Mouse (Mus musculus): ENCODE data around the gene Efhc2. TPM values are rescaled to one million over a fixed set of nuclear protein-coding genes. Genes with fewer than 3 reads are reported as not detected.

The Efhc2 gene
- total RNA-seq (2014; rRNA removed) (1.8 and 2.1 TPM in 2 replicates), polyA plus RNA-seq (2015; fragmentation: Nextera tagmentation; extraction: Ambion mirVana) (3.3 and 3.4 TPM in 2 replicates)

GRCm38 (mm10) chrX:17319126-17319583, at the start of gene Efhc2:
Efhc2 (minus strand) TSS chrX:17319368.
- Histone ChIP-seq H3K4me2 (ENCODE audit: low read depth, low read length) (peak within 1 kb of the TSS; percentile 62), H3K27ac (peak within 1 kb of the TSS; percentile 32; the same call in 1 of the 2 replicates)

GRCm38 (mm10) chrX:17365114-17365513, 45.9 kb upstream of the Efhc2 start:
- Histone ChIP-seq H3K27me3 (ENCODE audit: insufficient read depth, low read length) (no peaks in the 10 kb centered on the region), H3K4me3 (ENCODE audit: low read length) (no peak overlapping the region), H3K27ac (no peak overlapping the region), H3K9ac (replicated peaks; ENCODE audit: low read length) (no peak overlapping the region), H3K4me1 (ENCODE audit: insufficient read depth, low read length) (no peaks in the 10 kb centered on the region), H3K36me3 (ENCODE audit: insufficient read depth, low read length) (no peaks in the 10 kb centered on the region), H3K9me3 (ENCODE audit: low read length) (no peaks in the 10 kb centered on the region), H3K4me2 (ENCODE audit: low read depth, low read length) (no peak overlapping the region)
- DNase-seq (ENCODE audit: low spot score): no peak
- no peak for TF ChIP-seq CTCF (IDR thresholded peaks at IDR 0.05; ENCODE audit: low read depth)
- 79% methylated on average over 2 of the region's 2 CpGs for WGBS
- ATAC-seq: no peak

More at GRCm38 (mm10) chrX:17319126-17319583, at the start of gene Efhc2:
- Histone ChIP-seq H3K4me1 (ENCODE audit: insufficient read depth, low read length) (no peaks in the 10 kb centered on the region), H3K4me3 (ENCODE audit: low read length) (peak within 1 kb of the TSS; percentile 38), H3K9me3 (ENCODE audit: low read length) (no peaks in the 10 kb centered on the region), H3K9ac (replicated peaks; ENCODE audit: low read length) (peak within 1 kb of the TSS; percentile 30; the same call in 1 of the 2 replicates), H3K27me3 (ENCODE audit: insufficient read depth, low read length) (no peaks in the 10 kb centered on the region), H3K36me3 (ENCODE audit: insufficient read depth, low read length) (no peaks in the 10 kb centered on the region)
- WGBS: 27% methylated on average over 15 of the region's 19 CpGs
- ATAC-seq: peak; percentile 91
- no peak for TF ChIP-seq CTCF (IDR thresholded peaks at IDR 0.05; ENCODE audit: low read depth)
- peak; percentile 23 for DNase-seq (ENCODE audit: low spot score)

- no peak overlapping the region for H3K9ac ChIP-seq (replicated peaks; ENCODE audit: low read length)
- no peak for TF ChIP-seq CTCF (IDR thresholded peaks at IDR 0.05; ENCODE audit: low read depth)
- no peaks in the 10 kb centered on the region for H3K9me3 ChIP-seq (ENCODE audit: low read length)
- no peak overlapping the region for H3K4me2 ChIP-seq (ENCODE audit: low read depth, low read length)
- no peak for ATAC-seq
- DNase-seq (ENCODE audit: low spot score): no peak
- no peaks in the 10 kb centered on the region for H3K27me3 ChIP-seq (ENCODE audit: insufficient read depth, low read length)
- 89% methylated on average over 3 of the region's 3 CpGs for WGBS
- no peak overlapping the region for H3K4me3 ChIP-seq (ENCODE audit: low read length)
- H3K4me1 ChIP-seq (ENCODE audit: insufficient read depth, low read length): no peaks in the 10 kb centered on the region
- H3K27ac ChIP-seq: no peak overlapping the region
- no peaks in the 10 kb centered on the region for H3K36me3 ChIP-seq (ENCODE audit: insufficient read depth, low read length)
Observed at GRCm38 (mm10) chrX:17300349-17300880, 18.8 kb downstream of the Efhc2 start.

GRCm38 (mm10) chrX:17283899-17284298, 35.3 kb downstream of the Efhc2 start:
- no peak for TF ChIP-seq CTCF (IDR thresholded peaks at IDR 0.05; ENCODE audit: low read depth)
- ATAC-seq (no peak), DNase-seq (ENCODE audit: low spot score) (no peak)
- H3K4me2 ChIP-seq (ENCODE audit: low read depth, low read length): no peak overlapping the region
- H3K4me3 ChIP-seq (ENCODE audit: low read length): no peak overlapping the region
- H3K9ac ChIP-seq (replicated peaks; ENCODE audit: low read length): no peak overlapping the region
- 73% methylated on average over 2 of the region's 2 CpGs for WGBS
- H3K36me3 ChIP-seq (ENCODE audit: insufficient read depth, low read length): no peaks in the 10 kb centered on the region
- no peaks in the 10 kb centered on the region for H3K4me1 ChIP-seq (ENCODE audit: insufficient read depth, low read length)
- H3K9me3 ChIP-seq (ENCODE audit: low read length): no peaks in the 10 kb centered on the region
- H3K27ac ChIP-seq: no peak overlapping the region
- no peaks in the 10 kb centered on the region for H3K27me3 ChIP-seq (ENCODE audit: insufficient read depth, low read length)

GRCm38 (mm10) chrX:17225141-17225540, 94.0 kb downstream of the Efhc2 start:
- Histone ChIP-seq H3K27me3 (ENCODE audit: insufficient read depth, low read length) (no peaks in the 10 kb centered on the region), H3K4me3 (ENCODE audit: low read length) (no peak overlapping the region), H3K9ac (replicated peaks; ENCODE audit: low read length) (no peak overlapping the region), H3K36me3 (ENCODE audit: insufficient read depth, low read length) (no peaks in the 10 kb centered on the region), H3K27ac (no peak overlapping the region), H3K4me1 (ENCODE audit: insufficient read depth, low read length) (no peaks in the 10 kb centered on the region), H3K4me2 (ENCODE audit: low read depth, low read length) (no peak overlapping the region), H3K9me3 (ENCODE audit: low read length) (no peaks in the 10 kb centered on the region)
- no peak for DNase-seq (ENCODE audit: low spot score)
- ATAC-seq: no peak
- TF ChIP-seq CTCF (IDR thresholded peaks at IDR 0.05; ENCODE audit: low read depth): no peak

- Histone ChIP-seq H3K4me1 (ENCODE audit: insufficient read depth, low read length) (no peaks in the 10 kb centered on the region), H3K27ac (no peak overlapping the region), H3K36me3 (ENCODE audit: insufficient read depth, low read length) (no peaks in the 10 kb centered on the region), H3K27me3 (ENCODE audit: insufficient read depth, low read length) (no peaks in the 10 kb centered on the region), H3K4me2 (ENCODE audit: low read depth, low read length) (no peak overlapping the region), H3K9ac (replicated peaks; ENCODE audit: low read length) (no peak overlapping the region), H3K4me3 (ENCODE audit: low read length) (no peak overlapping the region), H3K9me3 (ENCODE audit: low read length) (no peaks in the 10 kb centered on the region)
- peak; percentile 37 for TF ChIP-seq CTCF (IDR thresholded peaks at IDR 0.05; ENCODE audit: low read depth)
- DNase-seq (ENCODE audit: low spot score): peak; percentile 2
- no peak for ATAC-seq
Observed at GRCm38 (mm10) chrX:17217451-17217850, 101.7 kb downstream of the Efhc2 start.

- Histone ChIP-seq H3K27me3 (ENCODE audit: insufficient read depth, low read length) (no peaks in the 10 kb centered on the region), H3K4me2 (ENCODE audit: low read depth, low read length) (no peak overlapping the region), H3K36me3 (ENCODE audit: insufficient read depth, low read length) (no peaks in the 10 kb centered on the region), H3K4me1 (ENCODE audit: insufficient read depth, low read length) (no peaks in the 10 kb centered on the region), H3K27ac (no peak overlapping the region), H3K9me3 (ENCODE audit: low read length) (no peaks in the 10 kb centered on the region), H3K9ac (replicated peaks; ENCODE audit: low read length) (no peak overlapping the region), H3K4me3 (ENCODE audit: low read length) (no peak overlapping the region)
- DNase-seq (ENCODE audit: low spot score) (no peak), ATAC-seq (no peak)
- WGBS: 70% methylated on average over 2 of the region's 2 CpGs
- no peak for TF ChIP-seq CTCF (IDR thresholded peaks at IDR 0.05; ENCODE audit: low read depth)
Observed at GRCm38 (mm10) chrX:17213515-17213914, 105.7 kb downstream of the Efhc2 start.

Data from hindbrain, postnatal 0 days (tissue).